Mouse (Mus musculus) hindbrain, embryonic 10.5 days (tissue): ENCODE results near the gene Palm2. TPM values are rescaled to one million over a fixed set of nuclear protein-coding genes. Genes with fewer than 3 reads are reported as not detected.

ENCODE experiments used
- DNase-seq: peaks from one replicate; pipeline ENCODE4 v3.0.0-alpha.2; 2017; ENCODE audit warnings: low spot score
- H3K27ac ChIP-seq: fragments of 300-500 bp; sonication (generic); 2 replicates; pipeline ENCODE4 v1.5.1; 2016; ENCODE audit warnings: mild to moderate bottlenecking, moderate library complexity
- H3K27me3 ChIP-seq: fragments of 300-500 bp; sonication (generic); 2 replicates; pipeline ENCODE4 v1.6.1; 2016; ENCODE audit warnings: mild to moderate bottlenecking; ENCODE audit not compliant: poor library complexity, insufficient read depth, severe bottlenecking
- H3K36me3 ChIP-seq: fragments of 300-500 bp; sonication (generic); 2 replicates; pipeline ENCODE4 v1.6.1; 2016; ENCODE audit warnings: mild to moderate bottlenecking, moderate library complexity
- H3K4me1 ChIP-seq: fragments of 300-500 bp; sonication (generic); replicated peaks from 2 replicates; pipeline ENCODE4 v1.6.1; 2016; ENCODE audit warnings: mild to moderate bottlenecking
- H3K4me3 ChIP-seq: fragments of 300-500 bp; sonication (generic); 2 replicates; pipeline ENCODE4 v1.5.1; 2016; ENCODE audit warnings: mild to moderate bottlenecking, moderate library complexity
- H3K9me3 ChIP-seq: fragments of 300-500 bp; sonication (generic); 2 replicates; pipeline ENCODE4 v1.6.1; 2016; ENCODE audit warnings: mild to moderate bottlenecking, moderate library complexity
- WGBS: fragments of 180-500 bp; shearing (Covaris S2); methylation state at CpG from one replicate; pipeline ENCODE4 v1.1.7; 2016; 5-methylcytosine and 5-hydroxymethylcytosine counted together
- polyA plus RNA-seq: library from polyadenylated mRNA; unstranded; fragments of >200 nt; fragmentation: Nextera tagmentation; extraction: Ambion mirVana; gene quantifications from 2 replicates; pipeline ENCODE4 v1.2.1, GENCODE M21; 2016

The Palm2 gene
- polyA plus RNA-seq, 1 experiment from 2014 or later = 2.3 TPM

- Histone ChIP-seq H3K27ac (no peak overlapping the region), H3K4me1 (peaks cover 14% of the 10 kb centered on the region), H3K9me3 (no peaks in the 10 kb centered on the region), H3K4me3 (no peak overlapping the region), H3K27me3 (no peaks in the 10 kb centered on the region), H3K36me3 (0 out of 2 replicates have a peak, but pooled peaks cover 2% of the 10 kb centered on the region)
- DNase-seq = no peak
- 71% methylated on average over 6 of the region's 6 CpGs for WGBS
Measured at GRCm38 (mm10) chr4:57690001-57690400, 256.0 kb downstream of the Palm2 start.

GRCm38 (mm10) chr4:57690805-57691204 lies 256.8 kb downstream of the Palm2 start:
- Histone ChIP-seq H3K27ac (no peak overlapping the region), H3K36me3 (0 out of 2 replicates have a peak, but pooled peaks cover 2% of the 10 kb centered on the region), H3K4me3 (no peak overlapping the region), H3K4me1 (peaks cover 14% of the 10 kb centered on the region), H3K27me3 (no peaks in the 10 kb centered on the region), H3K9me3 (no peaks in the 10 kb centered on the region)
- no peak for DNase-seq
- WGBS = 61% methylated on average over 1 of the region's 1 CpGs

GRCm38 (mm10) chr4:57694356-57695136 lies 260.5 kb downstream of the Palm2 start:
- Histone ChIP-seq H3K27ac (no peak overlapping the region), H3K4me3 (no peak overlapping the region), H3K4me1 (peaks cover 1% of the 10 kb centered on the region; the same call in 1 of the 2 replicates), H3K36me3 (0 out of 2 replicates have a peak, but pooled peaks cover under 1% of the 10 kb centered on the region), H3K9me3 (no peaks in the 10 kb centered on the region), H3K27me3 (no peaks in the 10 kb centered on the region)
- 84% methylated on average over 5 of the region's 5 CpGs for WGBS
- DNase-seq = no peak

GRCm38 (mm10) chr4:57696955-57697354 lies 262.9 kb downstream of the Palm2 start:
- no peaks in the 10 kb centered on the region for H3K27me3 ChIP-seq

GRCm38 (mm10) chr4:57697918-57698611 lies 264.0 kb downstream of the Palm2 start:
- 87% methylated on average over 12 of the region's 12 CpGs for WGBS

More at GRCm38 (mm10) chr4:57696955-57697354, 262.9 kb downstream of the Palm2 start:
- WGBS = 95% methylated on average over 11 of the region's 11 CpGs
- H3K4me1 ChIP-seq = no peaks in the 10 kb centered on the region
- no peak for DNase-seq
- H3K36me3 ChIP-seq = no peaks in the 10 kb centered on the region
- no peak overlapping the region for H3K4me3 ChIP-seq
- no peak overlapping the region for H3K27ac ChIP-seq
- no peaks in the 10 kb centered on the region for H3K9me3 ChIP-seq

GRCm38 (mm10) chr4:57701576-57701975 lies 267.5 kb downstream of the Palm2 start:
- no peak for DNase-seq
- no peaks in the 10 kb centered on the region for H3K27me3 ChIP-seq
- H3K36me3 ChIP-seq = no peaks in the 10 kb centered on the region
- no peaks in the 10 kb centered on the region for H3K4me1 ChIP-seq
- no peaks in the 10 kb centered on the region for H3K9me3 ChIP-seq
- H3K27ac ChIP-seq = no peak overlapping the region
- H3K4me3 ChIP-seq = no peak overlapping the region
- 90% methylated on average over 5 of the region's 5 CpGs for WGBS

More at GRCm38 (mm10) chr4:57697918-57698611, 264.0 kb downstream of the Palm2 start:
- Histone ChIP-seq H3K4me1 (no peaks in the 10 kb centered on the region), H3K4me3 (no peak overlapping the region), H3K27me3 (no peaks in the 10 kb centered on the region), H3K27ac (no peak overlapping the region), H3K36me3 (no peaks in the 10 kb centered on the region), H3K9me3 (no peaks in the 10 kb centered on the region)
- no peak for DNase-seq

- no peaks in the 10 kb centered on the region for H3K4me1 ChIP-seq
- 83% methylated on average over 11 of the region's 11 CpGs for WGBS
- no peak for DNase-seq
- H3K9me3 ChIP-seq = no peaks in the 10 kb centered on the region
- H3K36me3 ChIP-seq = no peaks in the 10 kb centered on the region
- no peak overlapping the region for H3K4me3 ChIP-seq
- H3K27ac ChIP-seq = no peak overlapping the region
- no peaks in the 10 kb centered on the region for H3K27me3 ChIP-seq
Measured at GRCm38 (mm10) chr4:57703574-57704470, 269.8 kb downstream of the Palm2 start.

- H3K27me3 ChIP-seq = no peaks in the 10 kb centered on the region
- DNase-seq = no peak
- no peak overlapping the region for H3K4me3 ChIP-seq
- H3K9me3 ChIP-seq = no peaks in the 10 kb centered on the region
- no peaks in the 10 kb centered on the region for H3K36me3 ChIP-seq
- H3K27ac ChIP-seq = no peak overlapping the region
- H3K4me1 ChIP-seq = no peaks in the 10 kb centered on the region
- WGBS = 91% methylated on average over 7 of the region's 7 CpGs
Measured at GRCm38 (mm10) chr4:57704575-57704974, 270.5 kb downstream of the Palm2 start.

- Histone ChIP-seq H3K4me3 (no peak overlapping the region), H3K27me3 (peaks cover 17% of the 10 kb centered on the region), H3K4me1 (peaks cover 21% of the 10 kb centered on the region), H3K9me3 (no peaks in the 10 kb centered on the region), H3K27ac (no peak overlapping the region), H3K36me3 (no peaks in the 10 kb centered on the region)
- no peak for DNase-seq
Measured at GRCm38 (mm10) chr4:57715849-57716248, 281.8 kb downstream of the Palm2 start.

GRCm38 (mm10) chr4:57716735-57717134 lies 282.7 kb downstream of the Palm2 start:
- Histone ChIP-seq H3K9me3 (no peaks in the 10 kb centered on the region), H3K27ac (no peak overlapping the region), H3K27me3 (peaks cover 17% of the 10 kb centered on the region), H3K36me3 (no peaks in the 10 kb centered on the region), H3K4me1 (peaks cover 24% of the 10 kb centered on the region), H3K4me3 (no peak overlapping the region)
- WGBS = 29% methylated on average over 4 of the region's 4 CpGs
- peak; percentile 43 for DNase-seq

- WGBS = 79% methylated on average over 9 of the region's 9 CpGs
- H3K27me3 ChIP-seq = peaks cover 17% of the 10 kb centered on the region
- no peak for DNase-seq
- H3K36me3 ChIP-seq = no peaks in the 10 kb centered on the region
- peaks cover 24% of the 10 kb centered on the region for H3K4me1 ChIP-seq
- no peak within 1 kb of the TSS for H3K4me3 ChIP-seq
- no peak within 1 kb of the TSS for H3K27ac ChIP-seq
- H3K9me3 ChIP-seq = no peaks in the 10 kb centered on the region
Measured at GRCm38 (mm10) chr4:57717354-57717753, 283.3 kb downstream of the Palm2 start, which contains the start of gene Akap2. Akap2 (plus strand) TSS chr4:57717657.

GRCm38 (mm10) chr4:57719370-57719769 lies 285.3 kb downstream of the Palm2 start:
- no peaks in the 10 kb centered on the region for H3K9me3 ChIP-seq
- H3K27me3 ChIP-seq = peaks cover 16% of the 10 kb centered on the region
- H3K36me3 ChIP-seq = no peaks in the 10 kb centered on the region
- no peak for DNase-seq
- H3K27ac ChIP-seq = no peak overlapping the region
- 89% methylated on average over 1 of the region's 1 CpGs for WGBS
- no peak overlapping the region for H3K4me3 ChIP-seq
- H3K4me1 ChIP-seq = peaks cover 24% of the 10 kb centered on the region
